Mouse (Mus musculus) MEL-GATA-1-ER (cell line): ENCODE measurements around the gene Fbxl5.

ENCODE experiments used
- DNase-seq: peaks from one replicate; pipeline ENCODE4 v3.0.0-alpha.2; 2012; ENCODE audit warnings: low read depth; ENCODE audit errors: extremely low read depth

Gene Fbxl5

GRCm38 (mm10) chr5:43783996-43784395, 37.4 kb downstream of the Fbxl5 start:
- no peak for DNase-seq

- DNase-seq: no peak
Measured at GRCm38 (mm10) chr5:43781977-43782930, 39.2 kb downstream of the Fbxl5 start.

GRCm38 (mm10) chr5:43781423-43781976, 39.9 kb downstream of the Fbxl5 start:
- DNase-seq: no peak

GRCm38 (mm10) chr5:43778583-43778982, 42.9 kb downstream of the Fbxl5 start:
- no peak for DNase-seq

- no peak for DNase-seq
Measured at GRCm38 (mm10) chr5:43776993-43777392, 44.4 kb downstream of the Fbxl5 start.

- no peak for DNase-seq
Measured at GRCm38 (mm10) chr5:43776407-43776806, 45.0 kb downstream of the Fbxl5 start.

GRCm38 (mm10) chr5:43771555-43771954, 49.9 kb downstream of the Fbxl5 start:
- no peak for DNase-seq

- DNase-seq: peak; percentile 83
Measured at GRCm38 (mm10) chr5:43770618-43771354, 50.7 kb downstream of the Fbxl5 start.

- DNase-seq: no peak
Measured at GRCm38 (mm10) chr5:43749092-43749491, 72.3 kb downstream of the Fbxl5 start.

- no peak for DNase-seq
Measured at GRCm38 (mm10) chr5:43748039-43748438, 73.4 kb downstream of the Fbxl5 start.

GRCm38 (mm10) chr5:43745156-43745555, 76.3 kb downstream of the Fbxl5 start:
- DNase-seq: no peak

GRCm38 (mm10) chr5:43744187-43744586, 77.3 kb downstream of the Fbxl5 start:
- peak; percentile 31 for DNase-seq

GRCm38 (mm10) chr5:43732381-43732780, 89.1 kb downstream of the Fbxl5 start:
- no peak for DNase-seq

GRCm38 (mm10) chr5:43728375-43729165, 92.9 kb downstream of the Fbxl5 start:
- DNase-seq: no peak

- no peak for DNase-seq
Measured at GRCm38 (mm10) chr5:43723830-43724229, 97.6 kb downstream of the Fbxl5 start.

GRCm38 (mm10) chr5:43722452-43722783, 99.0 kb downstream of the Fbxl5 start:
- DNase-seq: no peak

GRCm38 (mm10) chr5:43721538-43722451, 99.6 kb downstream of the Fbxl5 start:
- DNase-seq: no peak

- DNase-seq: no peak
Measured at GRCm38 (mm10) chr5:43699240-43699639, 122.2 kb downstream of the Fbxl5 start.

- DNase-seq: no peak
Measured at GRCm38 (mm10) chr5:43697133-43697532, 124.3 kb downstream of the Fbxl5 start.
